Mouse (Mus musculus) lung, embryonic 14.5 days (tissue): ENCODE measurements around the gene Prpsap2. TPM values are rescaled to one million over a fixed set of nuclear protein-coding genes. Genes with fewer than 3 reads are reported as not detected.
A peak's percentile ranks its signal among the peaks of the same experiment; 100 is the strongest.

Experiments
- ATAC-seq: fragments of 200-750 bp; cut with Nextera tagmentation; 2 replicates; pipeline ENCODE4 v1.8.0; 2017; ENCODE audit warnings: mild to moderate bottlenecking, moderate TSS enrichment, moderate library complexity; ENCODE audit not compliant: insufficient read depth
- DNase-seq: peaks from one replicate; pipeline ENCODE4 v3.0.0-alpha.2; 2015
- H3K27ac ChIP-seq: fragments of 300-500 bp; sonication (generic); 2 replicates; pipeline ENCODE4 v1.5.1; 2014; ENCODE audit warnings: low read depth, mild to moderate bottlenecking, moderate library complexity
- H3K27me3 ChIP-seq: fragments of 300-500 bp; sonication (generic); 2 replicates; pipeline ENCODE4 v1.6.1; 2014; ENCODE audit warnings: low read length, control low read depth; ENCODE audit not compliant: insufficient read depth
- H3K36me3 ChIP-seq: fragments of 300-500 bp; sonication (generic); 2 replicates; pipeline ENCODE4 v1.6.1; 2014; ENCODE audit warnings: control low read depth; ENCODE audit not compliant: insufficient read depth
- H3K4me1 ChIP-seq: fragments of 300-500 bp; sonication (generic); 2 replicates; pipeline ENCODE4 v1.6.1; 2014; ENCODE audit warnings: antibody characterized with exemption, control low read depth; ENCODE audit not compliant: insufficient read depth
- H3K4me2 ChIP-seq: fragments of 300-500 bp; sonication (generic); 2 replicates; pipeline ENCODE4 v1.6.1; 2014; ENCODE audit warnings: mild to moderate bottlenecking
- H3K4me3 ChIP-seq: fragments of 300-500 bp; sonication (generic); 2 replicates; pipeline ENCODE4 v1.5.1; 2014; ENCODE audit warnings: low read depth, low read length
- H3K9ac ChIP-seq: fragments of 300-500 bp; sonication (generic); 2 replicates; pipeline ENCODE4 v1.6.1; 2014
- H3K9me3 ChIP-seq: fragments of 300-500 bp; sonication (generic); 2 replicates; pipeline ENCODE4 v1.6.1; 2016; ENCODE audit warnings: low read depth, low read length, control low read depth
- CTCF ChIP-seq: IDR thresholded peaks from 2 replicates; pipeline ENCODE4 v1.5.1; 2016; ENCODE audit warnings: antibody characterized with exemption, low read depth
- WGBS: fragments of 180-500 bp; shearing (Covaris S2); extraction: QIAGEN DNeasy Blood & Tissue Kit; methylation state at CpG from one replicate; pipeline ENCODE4 v1.1.7; 2014; 5-methylcytosine and 5-hydroxymethylcytosine counted together
- polyA plus RNA-seq: library from polyadenylated mRNA; unstranded; fragments of >200 nt; fragmentation: Nextera tagmentation; extraction: Ambion mirVana; gene quantifications from 2 replicates; pipeline ENCODE4 v1.2.1, GENCODE M21; 2014

Gene Prpsap2
- polyA plus RNA-seq, 1 experiment from 2014 or later, result 26.7 TPM

- TF ChIP-seq CTCF, result no peak
- Histone ChIP-seq H3K9ac (no peak overlapping the region), H3K9me3 (no peaks in the 10 kb centered on the region), H3K27me3 (no peaks in the 10 kb centered on the region), H3K4me3 (no peak overlapping the region), H3K4me1 (no peaks in the 10 kb centered on the region), H3K4me2 (no peak overlapping the region), H3K27ac (no peak overlapping the region), H3K36me3 (peaks cover 94% of the 10 kb centered on the region)
- WGBS, result 91% methylated on average over 1 of the region's 1 CpGs
- no peak for DNase-seq
- ATAC-seq, result no peak
Observed at GRCm38 (mm10) chr11:61737290-61737689, 24.6 kb downstream of the Prpsap2 start.

- 87% methylated on average over 7 of the region's 7 CpGs for WGBS
- ATAC-seq (no peak), DNase-seq (no peak)
- Histone ChIP-seq H3K9ac (no peak overlapping the region), H3K4me1 (no peaks in the 10 kb centered on the region), H3K36me3 (peaks cover 78% of the 10 kb centered on the region), H3K27ac (no peak overlapping the region), H3K4me2 (no peak overlapping the region), H3K4me3 (no peak overlapping the region), H3K9me3 (no peaks in the 10 kb centered on the region), H3K27me3 (no peaks in the 10 kb centered on the region)
- no peak for TF ChIP-seq CTCF
Observed at GRCm38 (mm10) chr11:61732672-61733071, 29.2 kb downstream of the Prpsap2 start.

- Histone ChIP-seq H3K4me2 (no peak overlapping the region), H3K9me3 (no peaks in the 10 kb centered on the region), H3K4me3 (no peak overlapping the region), H3K27me3 (no peaks in the 10 kb centered on the region), H3K27ac (no peak overlapping the region), H3K4me1 (no peaks in the 10 kb centered on the region), H3K9ac (no peak overlapping the region), H3K36me3 (peaks cover 54% of the 10 kb centered on the region)
- no peak for TF ChIP-seq CTCF
- 61% methylated on average over 2 of the region's 2 CpGs for WGBS
- DNase-seq, result peak; percentile 27
- no peak for ATAC-seq
Observed at GRCm38 (mm10) chr11:61728037-61728436, 33.9 kb downstream of the Prpsap2 start.

GRCm38 (mm10) chr11:61722077-61722476, 39.8 kb downstream of the Prpsap2 start:
- no peak overlapping the region for H3K9ac ChIP-seq
- 71% methylated on average over 5 of the region's 5 CpGs for WGBS
- ATAC-seq (no peak), DNase-seq (no peak)
- H3K27me3 ChIP-seq, result no peaks in the 10 kb centered on the region
- H3K36me3 ChIP-seq, result peaks cover 11% of the 10 kb centered on the region; the same call in 1 of the 2 replicates
- H3K27ac ChIP-seq, result no peak overlapping the region
- H3K9me3 ChIP-seq, result no peaks in the 10 kb centered on the region
- H3K4me1 ChIP-seq, result no peaks in the 10 kb centered on the region
- H3K4me3 ChIP-seq, result no peak overlapping the region
- H3K4me2 ChIP-seq, result no peak overlapping the region
- no peak for TF ChIP-seq CTCF

GRCm38 (mm10) chr11:61720636-61721035, 41.3 kb downstream of the Prpsap2 start, which contains the start of gene Slc5a10:
Gene Slc5a10, minus strand, starts transcription at chr11:61720826.
- ATAC-seq, result no peak
- H3K27me3 ChIP-seq, result no peaks in the 10 kb centered on the region
- no peak within 1 kb of the TSS for H3K4me2 ChIP-seq
- DNase-seq, result no peak
- H3K9ac ChIP-seq, result no peak within 1 kb of the TSS
- no peaks in the 10 kb centered on the region for H3K9me3 ChIP-seq
- H3K36me3 ChIP-seq, result 0 out of 2 replicates have a peak, but pooled peaks cover under 1% of the 10 kb centered on the region
- H3K4me1 ChIP-seq, result no peaks in the 10 kb centered on the region
- WGBS, result 68% methylated on average over 3 of the region's 3 CpGs
- TF ChIP-seq CTCF, result no peak
- no peak within 1 kb of the TSS for H3K4me3 ChIP-seq
- no peak within 1 kb of the TSS for H3K27ac ChIP-seq

GRCm38 (mm10) chr11:61719826-61720225, 42.1 kb downstream of the Prpsap2 start:
- no peaks in the 10 kb centered on the region for H3K36me3 ChIP-seq
- no peaks in the 10 kb centered on the region for H3K27me3 ChIP-seq
- no peak overlapping the region for H3K9ac ChIP-seq
- ATAC-seq (no peak), DNase-seq (no peak)
- H3K4me2 ChIP-seq, result no peak overlapping the region
- no peak overlapping the region for H3K27ac ChIP-seq
- H3K4me3 ChIP-seq, result no peak overlapping the region
- TF ChIP-seq CTCF, result no peak
- H3K4me1 ChIP-seq, result no peaks in the 10 kb centered on the region
- H3K9me3 ChIP-seq, result no peaks in the 10 kb centered on the region
- WGBS, result 62% methylated on average over 8 of the region's 8 CpGs

- no peak for TF ChIP-seq CTCF
- DNase-seq (no peak), ATAC-seq (no peak)
- H3K9me3 ChIP-seq, result no peaks in the 10 kb centered on the region
- no peaks in the 10 kb centered on the region for H3K4me1 ChIP-seq
- H3K4me3 ChIP-seq, result no peak overlapping the region
- no peak overlapping the region for H3K27ac ChIP-seq
- no peak overlapping the region for H3K4me2 ChIP-seq
- H3K27me3 ChIP-seq, result no peaks in the 10 kb centered on the region
- WGBS, result 41% methylated on average over 3 of the region's 3 CpGs
- H3K36me3 ChIP-seq, result no peaks in the 10 kb centered on the region
- no peak overlapping the region for H3K9ac ChIP-seq
Observed at GRCm38 (mm10) chr11:61719387-61719786, 42.5 kb downstream of the Prpsap2 start.

- H3K9ac ChIP-seq, result no peak overlapping the region
- ATAC-seq, result no peak
- no peak overlapping the region for H3K27ac ChIP-seq
- no peaks in the 10 kb centered on the region for H3K9me3 ChIP-seq
- H3K36me3 ChIP-seq, result no peaks in the 10 kb centered on the region
- 64% methylated on average over 5 of the region's 5 CpGs for WGBS
- H3K4me1 ChIP-seq, result no peaks in the 10 kb centered on the region
- H3K4me3 ChIP-seq, result no peak overlapping the region
- DNase-seq, result no peak
- no peaks in the 10 kb centered on the region for H3K27me3 ChIP-seq
- no peak for TF ChIP-seq CTCF
- no peak overlapping the region for H3K4me2 ChIP-seq
Observed at GRCm38 (mm10) chr11:61717990-61718389, 43.9 kb downstream of the Prpsap2 start.
